Mouse (Mus musculus): Measurements from ENCODE around the gene Fcgr1.

GRCm38 (mm10) chr3:96247356-96248140 lies 46.2 kb downstream of the Fcgr1 start:
- TF ChIP-seq CTCF (IDR thresholded peaks at IDR 0.05; ENCODE audit: control insufficient read depth, insufficient read depth, low read length) (no peak), POLR2A (IDR thresholded peaks at IDR 0.05; ENCODE audit: borderline replicate concordance, control insufficient read depth, low read depth, low read length) (no peak)

Measured in bone marrow, adult 2 months (tissue).